Mouse (Mus musculus): ENCODE results near the gene Zcchc24.

Gene Zcchc24

DNA sequence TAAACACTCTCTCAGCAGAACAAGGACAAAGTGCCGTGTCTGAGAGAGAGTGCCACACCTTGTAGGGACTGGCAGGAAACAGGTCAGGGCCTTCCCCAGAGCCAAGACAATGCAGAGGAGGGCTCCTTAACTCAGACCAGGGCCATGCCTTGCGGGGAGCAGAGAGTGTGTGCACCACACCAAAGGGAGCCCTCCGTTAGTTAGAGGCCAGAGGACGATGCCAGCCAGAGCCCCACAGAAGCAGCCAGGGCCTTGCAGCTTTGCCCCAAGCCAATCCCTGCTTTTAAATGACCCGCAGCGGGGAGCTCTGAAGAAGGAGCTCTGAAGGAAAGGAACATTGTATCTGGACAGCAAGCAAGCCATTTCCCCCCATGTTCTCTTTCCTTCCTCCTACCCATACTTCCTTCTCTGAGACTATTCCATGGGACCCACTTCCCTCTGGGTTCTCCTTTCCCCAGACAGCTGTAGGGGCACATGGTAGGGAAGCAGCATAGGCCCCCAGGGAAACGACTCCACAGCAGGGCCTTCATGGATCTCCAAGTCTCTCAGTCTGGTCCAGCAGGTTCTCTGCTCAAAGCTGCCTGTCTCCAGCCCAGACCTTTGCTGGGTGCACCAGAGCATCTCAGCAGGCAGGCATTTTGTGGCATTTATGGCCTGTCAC is 105.1 kb downstream of the Zcchc24 start:
- no peak for DNase-seq

Data from thymus, postnatal 25 days (tissue).